Mouse (Mus musculus): ENCODE results near the gene St7.

St7 gene

GRCm38 (mm10) chr6:17968467-17969144 is 275.9 kb downstream of the St7 start:
- DNase-seq, result peak; percentile 69 to 72

- DNase-seq, result no peak
Observed at GRCm38 (mm10) chr6:17969815-17970214, 277.1 kb downstream of the St7 start.

GRCm38 (mm10) chr6:17971393-17971792 is 278.7 kb downstream of the St7 start:
- DNase-seq, result no peak

- peak; percentile 71 to 76 for DNase-seq
Observed at GRCm38 (mm10) chr6:17974416-17974815, 281.7 kb downstream of the St7 start.

- no peak for DNase-seq
Observed at GRCm38 (mm10) chr6:17977165-17977564, 284.4 kb downstream of the St7 start.

GRCm38 (mm10) chr6:17978324-17978723 is 285.6 kb downstream of the St7 start:
- no peak for DNase-seq

GRCm38 (mm10) chr6:17978881-17979280 is 286.1 kb downstream of the St7 start:
- DNase-seq, result no peak

GRCm38 (mm10) chr6:17979361-17979760 is 286.6 kb downstream of the St7 start:
- DNase-seq, result no peak

- no peak for DNase-seq
Observed at GRCm38 (mm10) chr6:17990173-17991028, 297.7 kb downstream of the St7 start.

- DNase-seq, result peak; percentile 63 to 77
Observed at GRCm38 (mm10) chr6:17991625-17992024, 298.9 kb downstream of the St7 start.
